Mouse (Mus musculus) stomach, embryonic 15.5 days (tissue): ENCODE measurements around the gene Pde11a. TPM values are rescaled to one million over a fixed set of nuclear protein-coding genes. Genes with fewer than 3 reads are reported as not detected.

Experiments used
- ATAC-seq: fragments of 200-750 bp; cut with Nextera tagmentation; 2 replicates; pipeline ENCODE4 v1.8.0; 2017; ENCODE audit warnings: low read depth, moderate number of reproducible peaks, moderate TSS enrichment; ENCODE audit not compliant: insufficient read depth, low FRiP score
- H3K27ac ChIP-seq: fragments of 300-500 bp; sonication (generic); 2 replicates; pipeline ENCODE4 v1.5.1; 2015; ENCODE audit warnings: mild to moderate bottlenecking, inconsistent platforms
- H3K27me3 ChIP-seq: fragments of 300-500 bp; sonication (generic); replicated peaks from 2 replicates; pipeline ENCODE4 v1.6.1; 2015; ENCODE audit warnings: inconsistent platforms
- H3K36me3 ChIP-seq: fragments of 300-500 bp; sonication (generic); 2 replicates; pipeline ENCODE4 v1.6.1; 2015; ENCODE audit warnings: inconsistent platforms
- H3K4me1 ChIP-seq: fragments of 300-500 bp; sonication (generic); 2 replicates; pipeline ENCODE4 v1.6.1; 2015; ENCODE audit warnings: inconsistent platforms
- H3K4me2 ChIP-seq: fragments of 300-500 bp; sonication (generic); 2 replicates; pipeline ENCODE4 v1.6.1; 2015; ENCODE audit warnings: mild to moderate bottlenecking, inconsistent platforms
- H3K4me3 ChIP-seq: fragments of 300-500 bp; sonication (generic); replicated peaks from 2 replicates; pipeline ENCODE4 v1.5.1; 2015; ENCODE audit warnings: inconsistent platforms
- H3K9ac ChIP-seq: fragments of 300-500 bp; sonication (generic); 2 replicates; pipeline ENCODE4 v1.6.1; 2015; ENCODE audit warnings: inconsistent platforms
- H3K9me3 ChIP-seq: fragments of 300-500 bp; sonication (generic); 2 replicates; pipeline ENCODE4 v1.6.1; 2016; ENCODE audit warnings: inconsistent platforms
- WGBS: fragments of 180-500 bp; shearing (Covaris S2); methylation state at CpG from one replicate; pipeline ENCODE4 v1.1.7; 2015; 5-methylcytosine and 5-hydroxymethylcytosine counted together
- polyA plus RNA-seq: library from polyadenylated mRNA; unstranded; fragments of >200 nt; fragmentation: Nextera tagmentation; extraction: Ambion mirVana; gene quantifications from 2 replicates; pipeline ENCODE4 v1.2.1, GENCODE M21; 2015

The Pde11a gene
- polyA plus RNA-seq, 1 experiment from 2014 or later = 0.18 TPM

DNA sequence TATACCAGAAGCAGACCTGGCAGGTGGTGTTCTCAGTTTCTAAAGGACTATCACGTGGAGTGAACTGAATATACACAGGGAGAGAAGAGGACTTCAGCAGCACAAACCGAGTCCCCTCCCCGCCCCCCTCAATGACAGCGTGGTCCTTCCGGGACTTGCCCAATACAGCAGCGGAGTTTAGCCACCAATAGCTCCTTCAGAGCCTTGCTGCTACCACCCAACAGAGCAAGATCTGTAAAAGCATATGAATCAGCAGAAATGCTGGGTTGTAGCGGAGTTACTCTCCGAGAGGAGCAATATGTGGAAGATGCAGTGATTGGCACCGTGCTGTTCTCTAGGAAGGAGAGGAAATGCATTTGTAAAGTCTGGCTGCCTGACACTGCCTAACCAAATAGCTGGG, 238.0 kb downstream of the Pde11a start:
- Histone ChIP-seq H3K9me3 (no peaks in the 10 kb centered on the region), H3K4me1 (peaks cover 18% of the 10 kb centered on the region), H3K27ac (0 out of 2 replicates have a peak overlapping the region, but pooled peaks have one; percentile 67), H3K4me2 (no peak overlapping the region), H3K4me3 (no peak overlapping the region), H3K9ac (no peak overlapping the region), H3K36me3 (no peaks in the 10 kb centered on the region), H3K27me3 (no peaks in the 10 kb centered on the region)
- no peak for ATAC-seq
- 68% methylated on average over 9 of the region's 9 CpGs for WGBS

DNA sequence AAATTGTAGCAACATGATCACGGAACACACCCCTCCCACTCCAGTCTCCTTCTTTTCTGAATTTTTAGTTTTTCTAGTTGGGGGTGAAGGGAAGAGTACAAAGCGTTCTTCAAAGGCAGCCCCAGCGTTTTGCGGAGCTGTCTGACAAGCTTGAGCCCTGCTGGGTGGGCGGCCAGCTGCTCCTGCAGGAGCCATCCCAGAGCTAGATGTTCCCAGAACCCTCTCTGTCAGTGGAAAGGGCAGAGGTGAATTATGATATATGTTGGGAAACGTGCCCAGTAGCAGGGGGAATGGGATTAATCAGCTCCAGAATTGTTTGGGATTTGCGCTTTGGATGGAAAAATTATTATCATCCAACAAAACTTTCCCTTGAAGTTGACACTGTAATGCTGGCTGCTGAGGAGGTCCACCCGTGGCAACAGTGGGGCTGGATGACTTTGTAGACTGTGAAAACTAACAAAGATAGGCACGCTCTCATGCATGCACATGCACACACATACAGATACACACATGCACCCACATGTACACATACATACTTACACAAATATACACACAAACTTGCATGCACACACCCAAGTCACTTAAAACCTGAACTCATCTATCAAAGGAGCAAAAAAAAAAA, 238.7 kb downstream of the Pde11a start:
- H3K4me3 ChIP-seq = no peak overlapping the region
- no peaks in the 10 kb centered on the region for H3K9me3 ChIP-seq
- no peaks in the 10 kb centered on the region for H3K27me3 ChIP-seq
- no peak overlapping the region for H3K9ac ChIP-seq
- no peaks in the 10 kb centered on the region for H3K36me3 ChIP-seq
- H3K4me1 ChIP-seq = peaks cover 18% of the 10 kb centered on the region
- H3K4me2 ChIP-seq = no peak overlapping the region
- peak overlapping the region; percentile 67 for H3K27ac ChIP-seq
- peak; percentile 57; the same call in 1 of the 2 replicates for ATAC-seq
- WGBS = 41% methylated on average over 9 of the region's 9 CpGs

DNA sequence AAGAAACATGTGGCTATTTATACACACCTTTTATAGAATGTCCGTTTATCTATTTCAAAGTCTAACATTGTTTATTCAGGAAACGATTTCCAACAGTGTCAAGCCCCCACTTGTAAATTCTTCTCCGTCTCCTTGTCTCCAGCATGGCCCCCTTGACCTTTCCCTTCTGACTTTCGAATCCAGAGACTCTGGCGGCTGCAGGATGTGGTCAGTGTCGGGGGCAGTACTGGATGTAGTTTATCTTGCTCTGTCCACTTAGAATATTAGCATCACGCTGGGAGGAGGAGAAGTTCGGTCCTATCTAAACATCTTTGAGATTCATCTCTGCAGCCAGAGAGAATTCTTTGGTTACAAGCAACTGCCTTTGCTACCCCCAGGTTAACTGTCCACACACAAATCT, 240.2 kb downstream of the Pde11a start:
- ATAC-seq = no peak
- Histone ChIP-seq H3K4me3 (no peak overlapping the region), H3K4me2 (no peak overlapping the region), H3K4me1 (peaks cover 18% of the 10 kb centered on the region), H3K9ac (no peak overlapping the region), H3K27ac (no peak overlapping the region; the same call in 1 of the 2 replicates), H3K9me3 (no peaks in the 10 kb centered on the region), H3K36me3 (no peaks in the 10 kb centered on the region), H3K27me3 (no peaks in the 10 kb centered on the region)
- WGBS = 17% methylated on average over 8 of the region's 8 CpGs

DNA sequence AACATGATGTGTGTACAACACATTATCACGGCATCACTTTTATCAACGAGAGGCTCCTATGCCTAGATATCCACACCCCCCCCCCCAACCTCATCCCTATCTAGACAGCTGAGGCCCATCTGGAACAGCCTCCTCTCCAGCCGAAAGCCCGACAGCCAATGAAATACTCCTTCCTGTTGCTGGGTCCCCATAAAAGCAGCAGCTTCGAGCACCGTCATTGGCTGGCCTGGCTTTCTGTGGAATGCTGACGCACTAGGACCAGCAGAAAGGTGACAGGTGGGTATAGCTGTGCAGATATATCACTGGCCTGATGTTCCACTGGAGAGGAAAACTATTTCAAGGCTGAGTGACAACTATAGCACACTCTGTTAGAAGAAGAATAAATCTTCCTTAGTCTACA, 240.7 kb downstream of the Pde11a start:
- peaks cover 18% of the 10 kb centered on the region for H3K4me1 ChIP-seq
- H3K9ac ChIP-seq = no peak overlapping the region
- H3K27ac ChIP-seq = no peak overlapping the region
- 28% methylated on average over 7 of the region's 7 CpGs for WGBS
- ATAC-seq = peak; percentile 45; the same call in 1 of the 2 replicates
- no peaks in the 10 kb centered on the region for H3K9me3 ChIP-seq
- H3K36me3 ChIP-seq = no peaks in the 10 kb centered on the region
- peak overlapping the region; percentile 21; the same call in 1 of the 2 replicates for H3K4me2 ChIP-seq
- H3K27me3 ChIP-seq = no peaks in the 10 kb centered on the region
- no peak overlapping the region for H3K4me3 ChIP-seq

DNA sequence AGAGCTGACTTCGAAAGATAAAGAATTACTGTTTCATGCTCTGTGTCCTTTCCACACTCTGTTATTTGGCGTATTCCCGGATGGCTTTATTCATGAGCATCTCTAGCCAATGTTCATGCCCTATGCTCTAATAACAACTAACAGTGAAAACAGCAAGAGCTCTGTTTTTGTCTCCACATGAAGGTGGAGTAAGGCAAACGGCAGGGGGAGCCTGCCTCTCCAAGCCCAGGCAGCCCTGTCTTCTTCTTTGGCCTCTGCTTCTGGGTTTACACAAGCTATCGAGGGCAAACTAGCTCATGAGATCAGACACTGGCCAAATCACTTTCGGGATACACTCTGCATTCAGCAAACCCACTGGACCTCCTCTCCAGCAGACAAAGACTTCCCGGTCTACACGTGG, 241.3 kb downstream of the Pde11a start:
- H3K9me3 ChIP-seq = no peaks in the 10 kb centered on the region
- no peak overlapping the region for H3K9ac ChIP-seq
- ATAC-seq = no peak
- WGBS = 61% methylated on average over 8 of the region's 8 CpGs
- H3K27ac ChIP-seq = peak overlapping the region; percentile 11; the same call in 1 of the 2 replicates
- H3K4me2 ChIP-seq = peak overlapping the region; percentile 21
- H3K4me1 ChIP-seq = peaks cover 18% of the 10 kb centered on the region
- H3K36me3 ChIP-seq = no peaks in the 10 kb centered on the region
- no peaks in the 10 kb centered on the region for H3K27me3 ChIP-seq
- no peak overlapping the region for H3K4me3 ChIP-seq

DNA sequence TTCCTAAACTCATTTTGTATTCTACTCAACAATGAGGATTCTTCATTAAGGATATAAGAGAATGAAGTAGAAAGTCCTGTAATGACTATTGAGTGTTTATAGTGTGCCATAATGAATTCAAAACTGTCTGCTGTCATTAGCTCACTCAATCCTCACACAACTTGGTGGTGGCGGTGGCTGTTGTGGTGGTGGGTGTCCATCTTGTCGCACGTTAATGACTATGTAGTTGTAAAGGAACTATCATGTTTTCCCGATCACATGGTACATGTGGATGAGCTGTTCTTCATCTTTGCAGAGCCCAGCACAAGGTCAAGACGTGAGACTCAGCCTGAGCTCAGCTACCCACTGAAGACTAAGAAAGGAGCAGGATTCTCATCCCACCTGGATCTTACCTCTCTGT, 242.7 kb downstream of the Pde11a start:
- Histone ChIP-seq H3K36me3 (no peaks in the 10 kb centered on the region), H3K9me3 (no peaks in the 10 kb centered on the region), H3K4me3 (no peak overlapping the region), H3K27me3 (no peaks in the 10 kb centered on the region), H3K4me2 (no peak overlapping the region), H3K4me1 (peaks cover 17% of the 10 kb centered on the region), H3K27ac (no peak overlapping the region), H3K9ac (no peak overlapping the region)
- ATAC-seq = no peak
- WGBS = 93% methylated on average over 5 of the region's 5 CpGs

DNA sequence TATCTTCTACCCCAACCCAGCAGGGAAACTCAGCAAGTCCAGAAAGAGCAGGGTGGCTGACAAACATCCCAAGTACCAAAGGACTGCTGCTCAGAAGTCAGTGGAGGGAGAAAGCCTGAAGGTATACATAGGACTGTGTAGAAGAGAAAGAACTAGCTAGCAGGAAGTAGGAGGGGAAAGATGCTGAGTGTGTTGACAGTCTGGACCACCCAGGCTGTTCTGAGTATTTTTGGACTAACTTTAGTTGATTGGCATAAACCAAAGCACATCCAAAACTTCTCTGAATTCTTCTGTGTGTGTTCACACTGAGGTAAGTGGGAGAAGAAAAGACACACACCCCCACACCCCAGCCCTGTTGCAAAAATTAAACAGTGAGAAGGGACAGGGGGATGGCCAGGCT, 248.1 kb downstream of the Pde11a start:
- Histone ChIP-seq H3K4me1 (no peaks in the 10 kb centered on the region), H3K27me3 (no peaks in the 10 kb centered on the region), H3K9me3 (no peaks in the 10 kb centered on the region), H3K4me3 (no peak overlapping the region), H3K9ac (no peak overlapping the region), H3K4me2 (no peak overlapping the region), H3K27ac (0 out of 2 replicates have a peak overlapping the region, but pooled peaks have one; percentile 63), H3K36me3 (no peaks in the 10 kb centered on the region)
- no peak for ATAC-seq

DNA sequence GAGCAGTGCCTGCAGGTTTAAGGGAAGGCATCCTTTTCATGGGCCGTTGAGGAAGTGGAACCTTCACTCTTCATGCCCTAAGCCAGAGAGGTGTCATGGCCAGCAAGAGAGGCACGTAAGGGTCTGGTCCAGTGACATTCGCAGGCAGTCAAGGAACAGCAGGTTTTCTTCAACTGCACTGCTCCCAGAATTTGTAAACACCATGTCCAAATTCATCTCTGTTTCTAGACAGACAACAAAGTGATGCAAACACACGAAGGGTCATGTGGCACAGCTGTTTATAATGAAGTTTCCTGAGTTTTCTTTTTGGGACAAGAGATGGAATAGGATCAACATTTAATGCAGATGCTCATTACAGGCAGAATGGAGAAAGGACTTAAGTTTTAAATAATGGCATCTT, 249.7 kb downstream of the Pde11a start:
- no peak overlapping the region for H3K9ac ChIP-seq
- no peaks in the 10 kb centered on the region for H3K4me1 ChIP-seq
- H3K9me3 ChIP-seq = no peaks in the 10 kb centered on the region
- peak; percentile 14; the same call in 1 of the 2 replicates for ATAC-seq
- no peak overlapping the region for H3K4me3 ChIP-seq
- H3K27me3 ChIP-seq = no peaks in the 10 kb centered on the region
- H3K4me2 ChIP-seq = no peak overlapping the region
- peak overlapping the region; percentile 63 for H3K27ac ChIP-seq
- H3K36me3 ChIP-seq = no peaks in the 10 kb centered on the region
- 41% methylated on average over 4 of the region's 4 CpGs for WGBS

DNA sequence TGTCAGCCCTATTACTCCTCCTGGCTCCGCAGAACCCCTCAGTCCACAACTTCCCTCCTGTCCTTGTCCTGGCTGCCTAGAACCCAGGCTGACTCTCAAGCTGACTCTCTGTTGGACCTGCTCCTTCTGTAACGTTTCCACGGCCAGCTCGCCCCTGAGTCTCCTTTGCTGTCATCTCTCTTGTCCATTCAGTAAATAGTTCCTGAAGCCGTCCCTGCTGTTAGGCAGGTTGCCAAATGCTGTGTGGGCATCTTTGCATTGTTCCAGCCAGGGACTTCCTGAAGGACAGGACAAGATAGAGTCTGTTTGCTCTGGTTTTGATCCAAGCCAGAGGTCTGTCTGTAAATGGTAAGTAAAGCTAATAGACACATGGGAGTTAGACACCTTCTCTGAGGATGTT, 250.2 kb downstream of the Pde11a start:
- Histone ChIP-seq H3K36me3 (no peaks in the 10 kb centered on the region), H3K27me3 (no peaks in the 10 kb centered on the region), H3K4me3 (no peak overlapping the region), H3K9me3 (no peaks in the 10 kb centered on the region), H3K4me2 (no peak overlapping the region), H3K27ac (peak overlapping the region; percentile 63), H3K4me1 (no peaks in the 10 kb centered on the region), H3K9ac (no peak overlapping the region)
- WGBS = 42% methylated on average over 5 of the region's 5 CpGs
- no peak for ATAC-seq

DNA sequence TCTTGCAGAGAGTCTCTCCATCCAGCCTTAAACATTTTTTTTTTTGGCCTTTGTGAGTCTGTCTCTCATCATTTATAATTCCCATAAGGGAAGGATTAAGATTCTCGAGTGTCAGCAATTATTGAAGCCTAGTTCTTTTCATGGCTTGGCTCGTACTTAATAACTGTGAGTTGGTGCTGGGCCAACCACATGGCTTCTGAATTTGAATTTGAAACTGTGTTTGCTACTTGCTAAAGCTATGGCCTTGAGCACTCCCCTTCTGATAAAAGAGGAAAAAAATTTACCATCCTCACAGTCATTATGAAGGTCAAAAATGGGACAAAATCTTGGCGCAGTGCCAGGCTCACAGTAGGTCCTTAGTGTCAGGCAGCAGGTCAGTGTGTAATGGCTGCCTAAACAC, 251.4 kb downstream of the Pde11a start:
- Histone ChIP-seq H3K4me3 (no peak overlapping the region), H3K9me3 (no peaks in the 10 kb centered on the region), H3K4me2 (no peak overlapping the region), H3K9ac (no peak overlapping the region), H3K27me3 (no peaks in the 10 kb centered on the region), H3K36me3 (no peaks in the 10 kb centered on the region), H3K4me1 (no peaks in the 10 kb centered on the region), H3K27ac (peak overlapping the region; percentile 40; the same call in 1 of the 2 replicates)
- peak; percentile 29; the same call in 1 of the 2 replicates for ATAC-seq
- WGBS = 46% methylated on average over 3 of the region's 3 CpGs

DNA sequence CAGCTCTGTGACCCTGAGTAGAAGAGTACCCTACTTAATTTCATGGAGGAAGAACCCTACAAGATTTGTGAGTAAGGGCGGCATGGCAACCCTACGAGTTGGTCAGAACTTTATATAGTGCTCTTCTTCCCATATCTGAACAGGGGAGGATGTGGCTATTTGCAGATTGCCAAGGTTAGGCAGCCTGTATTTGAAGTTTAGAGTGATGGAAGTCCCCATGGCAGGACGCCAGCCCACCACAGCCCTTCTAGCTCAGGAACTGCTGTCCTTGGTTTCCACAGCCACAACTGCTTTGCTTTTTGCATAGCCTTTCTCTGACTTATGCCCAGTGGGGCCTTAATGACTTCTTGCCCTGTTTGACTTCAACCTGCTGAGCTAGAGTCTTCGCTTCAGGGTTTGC, 253.6 kb downstream of the Pde11a start:
- Histone ChIP-seq H3K36me3 (no peaks in the 10 kb centered on the region), H3K4me1 (no peaks in the 10 kb centered on the region), H3K4me2 (no peak overlapping the region), H3K9ac (no peak overlapping the region), H3K27me3 (no peaks in the 10 kb centered on the region), H3K27ac (no peak overlapping the region), H3K9me3 (no peaks in the 10 kb centered on the region), H3K4me3 (no peak overlapping the region)
- WGBS = 81% methylated on average over 4 of the region's 4 CpGs
- ATAC-seq = no peak

DNA sequence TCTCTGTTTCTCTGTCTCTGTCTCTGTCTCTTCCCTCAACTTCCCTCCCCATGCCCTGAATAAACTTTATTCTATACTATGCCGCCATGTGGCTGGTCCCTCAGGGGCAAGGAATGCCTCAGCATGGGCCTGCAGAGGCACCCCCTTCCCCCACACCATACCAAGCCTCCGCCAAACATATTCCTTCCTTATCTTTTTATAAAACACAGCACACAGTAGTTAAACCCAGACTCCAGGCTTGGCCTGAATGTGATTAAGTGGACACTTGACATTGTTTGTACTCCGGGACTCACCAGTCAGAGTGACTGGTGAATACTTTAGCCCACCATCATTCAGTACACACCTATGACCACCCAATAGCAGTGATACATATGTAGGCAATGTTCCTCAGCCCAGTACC, 254.7 kb downstream of the Pde11a start:
- 60% methylated on average over 3 of the region's 3 CpGs for WGBS
- Histone ChIP-seq H3K9me3 (no peaks in the 10 kb centered on the region), H3K9ac (no peak overlapping the region), H3K27ac (no peak overlapping the region), H3K4me1 (no peaks in the 10 kb centered on the region), H3K4me3 (no peak overlapping the region), H3K36me3 (no peaks in the 10 kb centered on the region), H3K27me3 (no peaks in the 10 kb centered on the region), H3K4me2 (no peak overlapping the region)
- no peak for ATAC-seq

DNA sequence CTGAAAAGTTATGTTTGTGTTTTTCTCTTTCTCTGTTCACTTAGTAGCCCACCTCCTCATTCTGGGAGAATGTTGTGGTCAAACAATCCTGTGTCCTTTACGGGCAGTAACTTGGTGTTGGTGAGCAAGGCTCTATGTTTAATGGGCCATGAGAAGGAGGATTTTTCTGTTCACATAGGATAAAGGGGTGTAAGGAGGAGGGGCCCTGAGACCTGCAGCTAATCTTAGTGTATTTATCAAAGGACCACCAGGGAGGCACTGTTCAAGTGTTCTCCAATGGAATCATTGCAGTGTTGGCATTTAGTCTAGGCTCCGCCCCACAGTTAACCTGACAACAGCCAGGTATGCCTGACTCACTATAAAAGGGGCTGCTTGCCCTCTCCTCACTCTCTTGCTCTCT, 255.2 kb downstream of the Pde11a start:
- H3K36me3 ChIP-seq = no peaks in the 10 kb centered on the region
- no peak overlapping the region for H3K4me3 ChIP-seq
- H3K9ac ChIP-seq = no peak overlapping the region
- no peaks in the 10 kb centered on the region for H3K9me3 ChIP-seq
- ATAC-seq = no peak
- H3K27me3 ChIP-seq = no peaks in the 10 kb centered on the region
- no peak overlapping the region for H3K4me2 ChIP-seq
- 82% methylated on average over 2 of the region's 2 CpGs for WGBS
- no peaks in the 10 kb centered on the region for H3K4me1 ChIP-seq
- H3K27ac ChIP-seq = no peak overlapping the region
